Mouse (Mus musculus) limb, embryonic 14.5 days (tissue): ENCODE data around the gene Ugt1a7c. TPM values are rescaled to one million over a fixed set of nuclear protein-coding genes. Genes with fewer than 3 reads are reported as not detected.
"Not testable (repeated sequence)": the region's sequence is repeated elsewhere in the genome, so short reads cannot be mapped to it uniquely, and the experiment has no call there.

Experiments used
- ATAC-seq: fragments of 200-750 bp; cut with Nextera tagmentation; 2 replicates; pipeline ENCODE4 v1.8.0; 2017; ENCODE audit warnings: low read depth, moderate number of reproducible peaks, moderate TSS enrichment; ENCODE audit not compliant: low FRiP score
- DNase-seq: peaks from one replicate; pipeline ENCODE4 v3.0.0-alpha.2; 2015; ENCODE audit warnings: low spot score
- H3K27ac ChIP-seq: fragments of 300-500 bp; sonication (generic); replicated peaks from 2 replicates; pipeline ENCODE4 v1.5.1; 2014; ENCODE audit warnings: low read depth, mild to moderate bottlenecking, low read length, moderate library complexity, mixed read lengths
- H3K27me3 ChIP-seq: fragments of 300-500 bp; sonication (generic); 2 replicates; pipeline ENCODE4 v1.6.1; 2014; ENCODE audit warnings: low read length, mixed read lengths; ENCODE audit not compliant: control insufficient read depth, insufficient read depth
- H3K36me3 ChIP-seq: fragments of 300-500 bp; sonication (generic); 2 replicates; pipeline ENCODE4 v1.6.1; 2014; ENCODE audit warnings: mild to moderate bottlenecking, low read length, moderate library complexity, mixed read lengths; ENCODE audit not compliant: control insufficient read depth, insufficient read depth
- H3K4me1 ChIP-seq: fragments of 300-500 bp; sonication (generic); 2 replicates; pipeline ENCODE4 v1.6.1; 2014; ENCODE audit warnings: antibody characterized with exemption, low read length, mixed read lengths; ENCODE audit not compliant: control insufficient read depth, insufficient read depth
- H3K4me2 ChIP-seq: fragments of 300-500 bp; sonication (generic); replicated peaks from 2 replicates; pipeline ENCODE4 v1.6.1; 2014; ENCODE audit warnings: low read depth, mild to moderate bottlenecking, low read length, moderate library complexity; ENCODE audit not compliant: severe bottlenecking
- H3K4me3 ChIP-seq: fragments of 300-500 bp; sonication (generic); replicated peaks from 2 replicates; pipeline ENCODE4 v1.5.1; 2014; ENCODE audit warnings: low read length
- H3K9ac ChIP-seq: fragments of 300-500 bp; sonication (generic); 2 replicates; pipeline ENCODE4 v1.6.1; 2014; ENCODE audit warnings: mild to moderate bottlenecking, low read depth, low read length, moderate library complexity; ENCODE audit not compliant: severe bottlenecking
- H3K9me3 ChIP-seq: fragments of 300-500 bp; sonication (generic); 2 replicates; pipeline ENCODE4 v1.6.1; 2016; ENCODE audit warnings: low read length; ENCODE audit not compliant: control insufficient read depth
- POLR2A ChIP-seq: fragments of 200-500 bp; IDR thresholded peaks from 2 replicates; pipeline ENCODE4 v1.8.0; 2012; ENCODE audit warnings: inconsistent platforms, mild to moderate bottlenecking, moderate library complexity, borderline replicate concordance; ENCODE audit not compliant: insufficient read depth, insufficient read length; ENCODE audit errors: extremely low read depth
- WGBS: fragments of 180-500 bp; shearing (Covaris S2); extraction: QIAGEN DNeasy Blood & Tissue Kit; methylation state at CpG from one replicate; pipeline ENCODE4 v1.1.7; 2014; 5-methylcytosine and 5-hydroxymethylcytosine counted together
- polyA plus RNA-seq, 2 experiments: library from polyadenylated mRNA; depleted of rRNA in 1 of 2; stranded (reverse) in 1 of 2; unstranded in 1 of 2; fragments of >200 nt; fragmentation: Nextera tagmentation in 1 of 2; extraction: Ambion mirVana in 1 of 2; gene quantifications; 2 replicates each; pipeline versions ENCODE4 v1.2.1 to v1.2.3; 2012 to 2014

Ugt1a7c gene
- polyA plus RNA-seq (2012; rRNA removed) (2.0 and 2.2 TPM in 2 replicates), polyA plus RNA-seq (2014; fragmentation: Nextera tagmentation; extraction: Ambion mirVana) (2.5 and 2.6 TPM in 2 replicates)

DNA sequence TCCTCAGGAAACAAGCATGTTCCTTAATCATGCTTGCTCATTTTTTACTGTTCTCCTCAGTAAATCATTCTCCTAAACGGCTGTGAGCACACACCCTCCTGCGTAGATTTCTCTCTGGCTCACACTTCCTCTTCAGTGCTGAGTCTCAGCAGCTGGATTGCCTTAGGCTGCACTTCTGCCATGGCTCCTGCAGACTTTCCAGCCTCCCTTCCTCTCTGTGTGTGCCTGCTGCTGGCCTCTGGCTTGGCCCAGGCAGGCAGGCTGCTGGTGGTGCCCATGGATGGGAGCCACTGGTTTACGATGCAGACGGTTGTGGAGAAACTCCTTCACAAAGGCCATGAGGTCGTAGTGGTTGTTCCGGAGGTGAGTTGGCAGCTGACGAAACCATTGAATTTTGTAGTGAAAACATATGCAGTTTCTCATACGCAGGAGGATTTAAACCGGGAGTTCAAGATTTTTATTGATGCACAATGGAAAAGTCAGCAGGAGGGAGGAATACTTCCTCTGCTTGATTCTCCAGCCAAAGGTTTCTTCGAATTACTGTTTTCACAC lies at the start of gene Ugt1a7c:
TSS of gene Ugt1a7c (plus strand) at position 122 of the 552 bp plus-strand sequence.
- H3K4me1 ChIP-seq, result peaks cover 10% of the 10 kb centered on the region
- H3K4me3 ChIP-seq, result no peak within 1 kb of the TSS; the same call in 1 of the 2 replicates
- 9% methylated on average over 10 of the region's 10 CpGs for WGBS
- no peak for TF ChIP-seq POLR2A
- peak within 1 kb of the TSS; percentile 52 for H3K9ac ChIP-seq
- no peaks in the 10 kb centered on the region for H3K9me3 ChIP-seq
- peak within 1 kb of the TSS; percentile 86 for H3K27ac ChIP-seq
- DNase-seq (peak; percentile 63), ATAC-seq (peak; percentile 68; the same call in 1 of the 2 replicates)
- no peaks in the 10 kb centered on the region for H3K36me3 ChIP-seq
- no peaks in the 10 kb centered on the region for H3K27me3 ChIP-seq
- H3K4me2 ChIP-seq, result peak within 1 kb of the TSS; percentile 40

DNA sequence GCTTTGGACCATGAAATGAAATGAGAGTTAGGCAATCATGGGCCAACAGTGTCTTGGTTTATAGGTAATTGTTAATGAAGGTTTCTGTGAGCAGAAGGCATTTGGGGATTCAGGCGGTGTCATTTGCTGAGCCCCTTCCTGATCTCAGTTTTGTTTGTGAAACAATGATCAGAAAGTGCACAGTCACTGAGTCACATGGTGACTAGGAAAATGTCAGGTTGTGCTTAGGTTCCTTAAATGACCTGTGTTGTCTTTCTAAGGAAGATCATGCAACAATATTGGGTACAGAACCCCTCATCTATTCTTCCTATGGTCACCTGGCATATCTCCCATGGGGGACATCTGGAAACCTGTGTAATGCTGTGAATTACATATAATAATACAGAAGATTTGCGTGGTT lies 47.5 kb upstream of the Ugt1a7c start:
- not testable (repeated sequence) for H3K9me3 ChIP-seq, DNase-seq, H3K4me2 ChIP-seq, H3K4me1 ChIP-seq, ATAC-seq, H3K9ac ChIP-seq, H3K4me3 ChIP-seq, H3K27me3 ChIP-seq, H3K36me3 ChIP-seq, H3K27ac ChIP-seq
- WGBS, result 86% methylated on average over 2 of the region's 2 CpGs

DNA sequence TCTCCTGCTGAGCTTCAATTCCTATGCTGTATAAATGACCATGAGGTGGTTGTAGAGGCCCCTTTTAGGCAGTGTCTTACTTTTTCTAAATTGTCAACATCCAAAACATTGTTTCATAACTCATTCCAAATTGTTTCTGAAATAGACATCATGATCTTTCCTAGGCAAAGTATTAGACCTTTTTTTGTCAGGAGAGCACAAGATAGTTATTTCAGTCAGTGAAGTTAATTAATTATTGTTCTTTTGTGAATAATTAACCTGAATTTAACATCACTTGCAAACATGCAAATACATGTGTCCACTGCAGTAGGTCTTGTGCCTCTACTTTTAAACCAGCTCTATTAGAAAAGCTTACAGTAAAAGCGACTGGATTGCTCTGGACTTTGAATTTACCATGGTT lies 39.8 kb upstream of the Ugt1a7c start, which contains the start of gene Ugt1a10:
TSS of gene Ugt1a10 (plus strand) at position 301 of the 400 bp plus-strand sequence.
- no peak within 1 kb of the TSS for H3K4me3 ChIP-seq
- no peak for TF ChIP-seq POLR2A
- H3K27ac ChIP-seq, result no peak within 1 kb of the TSS
- H3K27me3 ChIP-seq, result no peaks in the 10 kb centered on the region
- DNase-seq (no peak), ATAC-seq (no peak)
- no peak within 1 kb of the TSS for H3K9ac ChIP-seq
- H3K9me3 ChIP-seq, result no peaks in the 10 kb centered on the region
- no peaks in the 10 kb centered on the region for H3K36me3 ChIP-seq
- H3K4me2 ChIP-seq, result no peak within 1 kb of the TSS
- 86% methylated on average over 1 of the region's 1 CpGs for WGBS
- no peaks in the 10 kb centered on the region for H3K4me1 ChIP-seq

DNA sequence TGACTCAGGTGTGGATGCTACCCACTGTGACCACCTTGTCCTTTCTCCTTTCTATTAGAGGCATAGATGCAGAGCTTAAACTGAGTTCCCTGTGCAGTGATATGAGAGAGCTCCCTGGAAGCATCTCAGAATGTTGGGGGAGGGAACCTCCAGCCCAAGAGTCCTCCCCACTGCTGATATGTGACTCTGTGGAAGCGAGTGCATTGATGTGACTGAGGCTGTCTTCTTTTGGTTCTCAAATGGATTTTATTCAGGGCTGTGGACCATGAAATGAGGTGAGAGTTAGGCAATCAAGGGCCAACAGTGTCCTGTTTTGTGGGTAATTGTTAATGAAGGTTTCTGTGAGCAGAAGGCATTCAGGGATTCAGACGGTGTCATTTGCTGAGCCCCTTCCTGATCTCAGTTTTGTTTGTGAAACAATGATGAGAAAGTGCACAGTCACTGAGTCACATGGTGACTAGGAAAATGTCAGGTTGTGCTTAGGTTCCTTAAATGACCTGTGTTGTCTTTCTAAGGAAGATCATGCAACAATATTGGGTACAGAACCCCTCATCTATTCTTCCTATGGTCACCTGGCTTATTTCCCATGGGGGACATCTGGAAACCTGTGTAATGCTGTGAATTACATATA lies 28.3 kb upstream of the Ugt1a7c start:
- H3K9me3 ChIP-seq, DNase-seq, H3K9ac ChIP-seq, H3K27ac ChIP-seq, H3K4me1 ChIP-seq, H3K36me3 ChIP-seq, ATAC-seq, H3K4me3 ChIP-seq, H3K27me3 ChIP-seq, H3K4me2 ChIP-seq: not testable (repeated sequence)
- 75% methylated on average over 1 of the region's 2 CpGs for WGBS

DNA sequence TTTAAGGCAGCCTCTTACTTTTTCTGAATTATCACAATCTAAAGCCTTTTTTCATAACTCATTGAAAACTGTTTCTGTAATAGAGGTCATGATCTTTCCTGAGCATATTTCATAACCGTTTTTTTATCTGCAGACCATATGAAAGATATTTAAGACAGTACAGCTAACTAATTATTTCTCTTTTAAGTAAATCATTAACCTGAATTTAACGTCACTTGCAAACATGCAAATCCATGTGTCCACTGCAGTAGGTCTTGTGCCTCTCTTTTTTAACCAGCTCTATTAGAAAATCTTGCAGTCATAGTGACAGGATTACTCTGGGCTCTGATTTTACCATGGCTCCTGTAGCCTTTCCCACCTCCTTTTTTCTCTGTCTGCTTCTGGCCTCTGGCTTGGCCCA lies 24.4 kb upstream of the Ugt1a7c start, which contains the start of gene Ugt1a9:
TSS of gene Ugt1a9 (plus strand) at position 306 of the 400 bp plus-strand sequence.
- 75% methylated on average over 2 of the region's 2 CpGs for WGBS
- DNase-seq (no peak), ATAC-seq (no peak)
- H3K9me3 ChIP-seq, result no peaks in the 10 kb centered on the region
- H3K9ac ChIP-seq, result no peak within 1 kb of the TSS
- H3K27me3 ChIP-seq, result no peaks in the 10 kb centered on the region
- TF ChIP-seq POLR2A, result no peak
- H3K36me3 ChIP-seq, result no peaks in the 10 kb centered on the region
- H3K4me2 ChIP-seq, result no peak within 1 kb of the TSS
- H3K27ac ChIP-seq, result no peak within 1 kb of the TSS
- H3K4me1 ChIP-seq, result no peaks in the 10 kb centered on the region
- no peak within 1 kb of the TSS for H3K4me3 ChIP-seq
